Mouse (Mus musculus): ENCODE results near the gene Shc2. TPM values are rescaled to one million over a fixed set of nuclear protein-coding genes. Genes with fewer than 3 reads are reported as not detected.

The Shc2 gene
- polyA plus RNA-seq, 1 experiment, result 5.8 TPM

GRCm38 (mm10) chr10:79597051-79597935 is 40.4 kb downstream of the Shc2 start:
- H3K4me1 ChIP-seq (ENCODE audit: control insufficient read depth, insufficient read depth, low read length), result no peaks in the 10 kb centered on the region
- no peak overlapping the region for H3K27ac ChIP-seq (ENCODE audit: control insufficient read depth, insufficient read depth, low read depth, low read length)
- TF ChIP-seq POLR2A (IDR thresholded peaks at IDR 0.05; ENCODE audit: control insufficient read depth, low read depth, low read length), result no peak
- no peak for TF ChIP-seq CTCF (IDR thresholded peaks at IDR 0.05; ENCODE audit: control insufficient read depth, insufficient read depth, insufficient replicate concordance, low read depth, low read length)
- H3K36me3 ChIP-seq (ENCODE audit: control insufficient read depth, insufficient read depth, low read length), result no peaks in the 10 kb centered on the region
- H3K4me3 ChIP-seq (ENCODE audit: control insufficient read depth, low read depth, low read length), result no peak overlapping the region
- H3K27me3 ChIP-seq (ENCODE audit: control insufficient read depth, insufficient read depth, low read length), result no peaks in the 10 kb centered on the region

GRCm38 (mm10) chr10:79595590-79595929 is 42.2 kb downstream of the Shc2 start:
- no peak for TF ChIP-seq CTCF (IDR thresholded peaks at IDR 0.05; ENCODE audit: control insufficient read depth, insufficient read depth, insufficient replicate concordance, low read depth, low read length)
- no peak for TF ChIP-seq POLR2A (IDR thresholded peaks at IDR 0.05; ENCODE audit: control insufficient read depth, low read depth, low read length)
- H3K4me3 ChIP-seq (ENCODE audit: control insufficient read depth, low read depth, low read length), result no peak overlapping the region
- H3K27me3 ChIP-seq (ENCODE audit: control insufficient read depth, insufficient read depth, low read length), result no peaks in the 10 kb centered on the region
- H3K4me1 ChIP-seq (ENCODE audit: control insufficient read depth, insufficient read depth, low read length), result no peaks in the 10 kb centered on the region
- H3K36me3 ChIP-seq (ENCODE audit: control insufficient read depth, insufficient read depth, low read length), result no peaks in the 10 kb centered on the region
- no peak overlapping the region for H3K27ac ChIP-seq (ENCODE audit: control insufficient read depth, insufficient read depth, low read depth, low read length)

- Histone ChIP-seq H3K36me3 (ENCODE audit: control insufficient read depth, insufficient read depth, low read length) (no peaks in the 10 kb centered on the region), H3K4me1 (ENCODE audit: control insufficient read depth, insufficient read depth, low read length) (no peaks in the 10 kb centered on the region), H3K27ac (ENCODE audit: control insufficient read depth, insufficient read depth, low read depth, low read length) (no peak overlapping the region), H3K27me3 (ENCODE audit: control insufficient read depth, insufficient read depth, low read length) (no peaks in the 10 kb centered on the region), H3K4me3 (ENCODE audit: control insufficient read depth, low read depth, low read length) (no peak overlapping the region)
- no peak for TF ChIP-seq POLR2A (IDR thresholded peaks at IDR 0.05; ENCODE audit: control insufficient read depth, low read depth, low read length)
- peak; percentile 90; the same call in 1 of the 2 replicates for TF ChIP-seq CTCF (IDR thresholded peaks at IDR 0.05; ENCODE audit: control insufficient read depth, insufficient read depth, insufficient replicate concordance, low read depth, low read length)
These were observed 42.7 kb downstream of the Shc2 start for GRCm38 (mm10) chr10:79594872-79595589.

- Histone ChIP-seq H3K27ac (ENCODE audit: control insufficient read depth, insufficient read depth, low read depth, low read length) (no peak overlapping the region), H3K36me3 (ENCODE audit: control insufficient read depth, insufficient read depth, low read length) (no peaks in the 10 kb centered on the region), H3K4me1 (ENCODE audit: control insufficient read depth, insufficient read depth, low read length) (no peaks in the 10 kb centered on the region), H3K4me3 (ENCODE audit: control insufficient read depth, low read depth, low read length) (no peak overlapping the region), H3K27me3 (ENCODE audit: control insufficient read depth, insufficient read depth, low read length) (no peaks in the 10 kb centered on the region)
- TF ChIP-seq CTCF (IDR thresholded peaks at IDR 0.05; ENCODE audit: control insufficient read depth, insufficient read depth, insufficient replicate concordance, low read depth, low read length), result no peak
- no peak for TF ChIP-seq POLR2A (IDR thresholded peaks at IDR 0.05; ENCODE audit: control insufficient read depth, low read depth, low read length)
These were observed 43.6 kb downstream of the Shc2 start for GRCm38 (mm10) chr10:79594111-79594510.

- Histone ChIP-seq H3K27me3 (ENCODE audit: control insufficient read depth, insufficient read depth, low read length) (no peaks in the 10 kb centered on the region), H3K4me3 (ENCODE audit: control insufficient read depth, low read depth, low read length) (no peak overlapping the region), H3K36me3 (ENCODE audit: control insufficient read depth, insufficient read depth, low read length) (no peaks in the 10 kb centered on the region), H3K4me1 (ENCODE audit: control insufficient read depth, insufficient read depth, low read length) (peaks cover 5% of the 10 kb centered on the region), H3K27ac (ENCODE audit: control insufficient read depth, insufficient read depth, low read depth, low read length) (no peak overlapping the region)
- TF ChIP-seq POLR2A (IDR thresholded peaks at IDR 0.05; ENCODE audit: control insufficient read depth, low read depth, low read length), result no peak
- no peak for TF ChIP-seq CTCF (IDR thresholded peaks at IDR 0.05; ENCODE audit: control insufficient read depth, insufficient read depth, insufficient replicate concordance, low read depth, low read length)
These were observed 47.0 kb downstream of the Shc2 start for GRCm38 (mm10) chr10:79590702-79591101.

- Histone ChIP-seq H3K27me3 (ENCODE audit: control insufficient read depth, insufficient read depth, low read length) (no peaks in the 10 kb centered on the region), H3K4me3 (ENCODE audit: control insufficient read depth, low read depth, low read length) (peak overlapping the region; percentile 43), H3K4me1 (ENCODE audit: control insufficient read depth, insufficient read depth, low read length) (peaks cover 5% of the 10 kb centered on the region), H3K27ac (ENCODE audit: control insufficient read depth, insufficient read depth, low read depth, low read length) (no peak overlapping the region), H3K36me3 (ENCODE audit: control insufficient read depth, insufficient read depth, low read length) (no peaks in the 10 kb centered on the region)
- no peak for TF ChIP-seq CTCF (IDR thresholded peaks at IDR 0.05; ENCODE audit: control insufficient read depth, insufficient read depth, insufficient replicate concordance, low read depth, low read length)
- TF ChIP-seq POLR2A (IDR thresholded peaks at IDR 0.05; ENCODE audit: control insufficient read depth, low read depth, low read length), result no peak
These were observed 50.0 kb downstream of the Shc2 start for GRCm38 (mm10) chr10:79587752-79588126.

- Histone ChIP-seq H3K27ac (ENCODE audit: control insufficient read depth, insufficient read depth, low read depth, low read length) (no peak within 1 kb of the TSS), H3K4me3 (ENCODE audit: control insufficient read depth, low read depth, low read length) (peak within 1 kb of the TSS; percentile 43), H3K4me1 (ENCODE audit: control insufficient read depth, insufficient read depth, low read length) (peaks cover 5% of the 10 kb centered on the region), H3K27me3 (ENCODE audit: control insufficient read depth, insufficient read depth, low read length) (no peaks in the 10 kb centered on the region), H3K36me3 (ENCODE audit: control insufficient read depth, insufficient read depth, low read length) (no peaks in the 10 kb centered on the region)
- TF ChIP-seq POLR2A (IDR thresholded peaks at IDR 0.05; ENCODE audit: control insufficient read depth, low read depth, low read length) (peak; percentile 43; the same call in 1 of the 2 replicates), CTCF (IDR thresholded peaks at IDR 0.05; ENCODE audit: control insufficient read depth, insufficient read depth, insufficient replicate concordance, low read depth, low read length) (no peak)
These were observed 50.5 kb downstream of the Shc2 start, which contains the start of gene Theg for GRCm38 (mm10) chr10:79587061-79587751. Gene Theg, minus strand, starts transcription at chr10:79587331.

Data from testis, adult 2 months (tissue).